Mouse (Mus musculus): ENCODE measurements at regions not wholly inside any gene's neighbourhood (a gene's known extent, or its start where the extent isn't known, plus 50 kb on each side); places are given as distances from the start of the nearest gene placed in this dataset.

GRCm38 (mm10) chr12:9355512-9355911 lies 214.4 kb upstream of the Osr1 start:
- Histone ChIP-seq H3K27me3 (replicated peaks) (no peaks in the 10 kb centered on the region), H3K79me2 (replicated peaks; ENCODE audit: control insufficient read depth, extremely low read depth, insufficient read depth, poor library complexity, severe bottlenecking) (no peaks in the 10 kb centered on the region), H3K4me3 (replicated peaks in 1 of 3; ENCODE audit: low read depth in 2 of 3, low read length in 2 of 3, poor library complexity in 1 of 3) (no peak overlapping the region), H3K36me3 (replicated peaks in 1 of 2; ENCODE audit: control insufficient read depth in 1 of 2, insufficient read depth in 1 of 2, low read length in 1 of 2) (no peaks in the 10 kb centered on the region), H3K27ac (ENCODE audit: insufficient read depth, low read depth) (no peak overlapping the region), H3K9me3 (replicated peaks; ENCODE audit: low read length) (no peaks in the 10 kb centered on the region), H3K4me1 (ENCODE audit: control insufficient read depth in 1 of 2, insufficient read depth in 2 of 2) (no peaks in the 10 kb centered on the region), H3K4me2 (ENCODE audit: insufficient read depth, low read depth, poor library complexity, severe bottlenecking) (no peak overlapping the region), H3K9ac (ENCODE audit: insufficient read depth, low read depth) (no peak overlapping the region)
- no peak for TF ChIP-seq MAZ (IDR thresholded peaks at IDR 0.05; ENCODE audit: low read depth, low read length)
- no peak for TF ChIP-seq PAX5 (IDR thresholded peaks at IDR 0.05; ENCODE audit: low read length)
- peak; percentile 79 for TF ChIP-seq MAFK (IDR thresholded peaks at IDR 0.05; ENCODE audit: insufficient replicate concordance, low read length)
- TF ChIP-seq TCF12 (IDR thresholded peaks at IDR 0.05; ENCODE audit: low read depth, low read length), result no peak
- no peak for TF ChIP-seq ZMIZ1 (IDR thresholded peaks at IDR 0.05; ENCODE audit: low read depth, low read length)
- dilution Hi-C loops (cut with MboI; ENCODE audit: extremely low pct_ligation_motif_present, extremely low pct_unique_long_range_greater_than_20kb, low sequenced_read_pairs) (no loop called here), in situ Hi-C loops (cut with MboI; ENCODE audit: low pct_ligation_motif_present, low pct_unique_long_range_greater_than_20kb, low sequenced_read_pairs) (no loop called here)
- DNase-seq (ENCODE audit: extremely low read depth), result peak; percentile 11

- dilution Hi-C loops (cut with MboI; ENCODE audit: extremely low pct_ligation_motif_present, extremely low pct_unique_long_range_greater_than_20kb, low sequenced_read_pairs), result no loop called here
- H3K4me3 ChIP-seq (replicated peaks in 1 of 3; ENCODE audit: low read depth in 2 of 3, low read length in 2 of 3, poor library complexity in 1 of 3), result no peak overlapping the region
- no peaks in the 10 kb centered on the region for H3K27me3 ChIP-seq (replicated peaks)
- no peaks in the 10 kb centered on the region for H3K4me1 ChIP-seq (ENCODE audit: control insufficient read depth in 1 of 2, insufficient read depth in 2 of 2)
- no peak overlapping the region for H3K9ac ChIP-seq (ENCODE audit: insufficient read depth, low read depth)
- H3K27ac ChIP-seq (ENCODE audit: insufficient read depth, low read depth), result no peak overlapping the region
- in situ Hi-C loops (cut with MboI; ENCODE audit: low pct_ligation_motif_present, low pct_unique_long_range_greater_than_20kb, low sequenced_read_pairs), result no loop called here
- no peaks in the 10 kb centered on the region for H3K9me3 ChIP-seq (replicated peaks; ENCODE audit: low read length)
- no peak overlapping the region for H3K4me2 ChIP-seq (ENCODE audit: insufficient read depth, low read depth, poor library complexity, severe bottlenecking)
- no peak for TF ChIP-seq JUND (conservative IDR thresholded peaks at IDR 0.05; ENCODE audit: low read depth, low read length)
- no peak for TF ChIP-seq HCFC1 (IDR thresholded peaks at IDR 0.05; ENCODE audit: low read depth, low read length)
- TF ChIP-seq JUN (IDR thresholded peaks at IDR 0.05; ENCODE audit: insufficient read depth, low read depth, low read length), result no peak
- TF ChIP-seq CTCF (conservative IDR thresholded peaks at IDR 0.05 in 1 of 2, IDR thresholded peaks at IDR 0.05 in 1 of 2; ENCODE audit: low read depth in 2 of 2, low read length in 2 of 2), result no peak
- no peak for TF ChIP-seq E2F4 (IDR thresholded peaks at IDR 0.05; ENCODE audit: insufficient replicate concordance, low read depth, low read length)
- TF ChIP-seq UBTF (IDR thresholded peaks at IDR 0.05; ENCODE audit: low read depth, low read length), result no peak
- no peak for TF ChIP-seq POLR2A (IDR thresholded peaks at IDR 0.05; ENCODE audit: low read depth, low read length)
- no peak for TF ChIP-seq ZNF384 (IDR thresholded peaks at IDR 0.05; ENCODE audit: low read depth, low read length)
- no peak for TF ChIP-seq GABPA (IDR thresholded peaks at IDR 0.05; ENCODE audit: insufficient replicate concordance, low read depth, low read length)
- no peak for TF ChIP-seq MAFK (IDR thresholded peaks at IDR 0.05; ENCODE audit: insufficient replicate concordance, low read length)
- no peak for TF ChIP-seq ZKSCAN1 (IDR thresholded peaks at IDR 0.05; ENCODE audit: borderline replicate concordance, low read depth, low read length)
- no peak for TF ChIP-seq CHD2 (IDR thresholded peaks at IDR 0.05; ENCODE audit: low read length)
- TF ChIP-seq ZMIZ1 (IDR thresholded peaks at IDR 0.05; ENCODE audit: low read depth, low read length), result no peak
- no peak for TF ChIP-seq EP300 (IDR thresholded peaks at IDR 0.05; ENCODE audit: low read length)
- no peak for TF ChIP-seq NELFE (IDR thresholded peaks at IDR 0.05; ENCODE audit: low read depth, low read length)
- TF ChIP-seq CHD1 (IDR thresholded peaks at IDR 0.05; ENCODE audit: low read depth, low read length), result no peak
- TF ChIP-seq USF2 (conservative IDR thresholded peaks at IDR 0.05; ENCODE audit: low read depth, low read length), result no peak
- no peak for DNase-seq (ENCODE audit: extremely low read depth)
- H3K36me3 ChIP-seq (replicated peaks in 1 of 2; ENCODE audit: control insufficient read depth in 1 of 2, insufficient read depth in 1 of 2, low read length in 1 of 2), result no peaks in the 10 kb centered on the region
- no peaks in the 10 kb centered on the region for H3K79me2 ChIP-seq (replicated peaks; ENCODE audit: control insufficient read depth, extremely low read depth, insufficient read depth, poor library complexity, severe bottlenecking)
These were observed 212.1 kb upstream of the Osr1 start for GRCm38 (mm10) chr12:9357856-9358255.
